Mouse (Mus musculus) intestine, embryonic 14.5 days (tissue): ENCODE measurements around the gene Ces2h. TPM values are rescaled to one million over a fixed set of nuclear protein-coding genes. Genes with fewer than 3 reads are reported as not detected.
"Not testable (repeated sequence)": the region's sequence is repeated elsewhere in the genome, so short reads cannot be mapped to it uniquely, and the experiment has no call there.

Experiments
- ATAC-seq: fragments of 200-750 bp; cut with Nextera tagmentation; replicated peaks from 2 replicates; pipeline ENCODE4 v1.8.0; 2017; ENCODE audit warnings: low read depth, moderate number of reproducible peaks, moderate TSS enrichment, moderate library complexity; ENCODE audit not compliant: low FRiP score, low TSS enrichment
- DNase-seq: peaks from one replicate; pipeline ENCODE4 v3.0.0-alpha.2; 2018; ENCODE audit warnings: low spot score
- H3K27ac ChIP-seq: fragments of 300-500 bp; sonication (generic); 2 replicates; pipeline ENCODE4 v1.5.1; 2014; ENCODE audit warnings: low read depth, mild to moderate bottlenecking, control low read depth
- H3K27me3 ChIP-seq: fragments of 300-500 bp; sonication (generic); replicated peaks from 2 replicates; pipeline ENCODE4 v1.6.1; 2014; ENCODE audit warnings: low read length, control low read depth; ENCODE audit not compliant: control insufficient read depth, insufficient read depth
- H3K36me3 ChIP-seq: fragments of 300-500 bp; sonication (generic); 2 replicates; pipeline ENCODE4 v1.6.1; 2014; ENCODE audit warnings: low read length, control low read depth; ENCODE audit not compliant: control insufficient read depth, insufficient read depth
- H3K4me1 ChIP-seq: fragments of 300-500 bp; sonication (generic); replicated peaks from 2 replicates; pipeline ENCODE4 v1.6.1; 2014; ENCODE audit warnings: low read length, control low read depth, mixed read lengths; ENCODE audit not compliant: control insufficient read depth, insufficient read depth
- H3K4me2 ChIP-seq: fragments of 300-500 bp; sonication (generic); 2 replicates; pipeline ENCODE4 v1.6.1; 2014; ENCODE audit warnings: low read length
- H3K4me3 ChIP-seq: fragments of 300-500 bp; sonication (generic); 2 replicates; pipeline ENCODE4 v1.5.1; 2014; ENCODE audit warnings: low read depth, low read length, control low read depth, mixed read lengths
- H3K9ac ChIP-seq: fragments of 300-500 bp; sonication (generic); 2 replicates; pipeline ENCODE4 v1.6.1; 2014; ENCODE audit warnings: mild to moderate bottlenecking, low read length
- H3K9me3 ChIP-seq: fragments of 300-500 bp; sonication (generic); 2 replicates; pipeline ENCODE4 v1.6.1; 2016; ENCODE audit warnings: low read length, control low read depth; ENCODE audit not compliant: control insufficient read depth
- WGBS: fragments of 180-500 bp; shearing (Covaris S2); extraction: QIAGEN DNeasy Blood & Tissue Kit; methylation state at CpG from one replicate; pipeline ENCODE4 v1.1.7; 2014; 5-methylcytosine and 5-hydroxymethylcytosine counted together
- polyA plus RNA-seq: library from polyadenylated mRNA; unstranded; fragments of >200 nt; fragmentation: Nextera tagmentation; extraction: Ambion mirVana; gene quantifications from 2 replicates; pipeline ENCODE4 v1.2.1, GENCODE M21; 2014

Gene Ces2h
- polyA plus RNA-seq, 1 experiment from 2014 or later: not detected

GRCm38 (mm10) chr8:105060056-105060455, 59.4 kb downstream of the Ces2h start:
- ATAC-seq (no peak), DNase-seq (no peak)
- H3K4me3 ChIP-seq: no peak overlapping the region
- no peak overlapping the region for H3K27ac ChIP-seq
- no peaks in the 10 kb centered on the region for H3K27me3 ChIP-seq
- H3K36me3 ChIP-seq: no peaks in the 10 kb centered on the region
- H3K4me2 ChIP-seq: no peak overlapping the region
- H3K9ac ChIP-seq: no peak overlapping the region
- peaks cover 4% of the 10 kb centered on the region; the same call in 1 of the 2 replicates for H3K9me3 ChIP-seq
- H3K4me1 ChIP-seq: no peaks in the 10 kb centered on the region

- DNase-seq (peak; percentile 68), ATAC-seq (no peak)
- H3K9me3 ChIP-seq: peaks cover 4% of the 10 kb centered on the region; the same call in 1 of the 2 replicates
- no peak overlapping the region for H3K27ac ChIP-seq
- no peak overlapping the region for H3K9ac ChIP-seq
- no peak overlapping the region for H3K4me2 ChIP-seq
- no peaks in the 10 kb centered on the region for H3K4me1 ChIP-seq
- no peaks in the 10 kb centered on the region for H3K36me3 ChIP-seq
- WGBS: 9% methylated on average over 1 of the region's 1 CpGs
- H3K27me3 ChIP-seq: no peaks in the 10 kb centered on the region
- H3K4me3 ChIP-seq: no peak overlapping the region
Measured at GRCm38 (mm10) chr8:105066761-105067160, 66.1 kb downstream of the Ces2h start.

- not testable (repeated sequence) for H3K9me3 ChIP-seq, H3K4me3 ChIP-seq, DNase-seq, H3K4me2 ChIP-seq, H3K36me3 ChIP-seq, H3K9ac ChIP-seq, H3K27ac ChIP-seq, H3K27me3 ChIP-seq, H3K4me1 ChIP-seq, ATAC-seq
- whole genome bisulfite sequencing: 58% methylated on average over 7 of the region's 7 CpGs
Measured at GRCm38 (mm10) chr8:105067905-105068304, 67.3 kb downstream of the Ces2h start.

- DNase-seq (no peak), ATAC-seq (no peak)
- Histone ChIP-seq H3K9ac (no peak overlapping the region), H3K27ac (no peak overlapping the region), H3K9me3 (no peaks in the 10 kb centered on the region), H3K36me3 (no peaks in the 10 kb centered on the region), H3K4me1 (no peaks in the 10 kb centered on the region), H3K4me2 (no peak overlapping the region), H3K27me3 (no peaks in the 10 kb centered on the region), H3K4me3 (no peak overlapping the region)
Measured at GRCm38 (mm10) chr8:105068971-105069370, 68.3 kb downstream of the Ces2h start.

Other genes with a start within 250 kb of the Ces2h start
- 0.09 and 0.27 TPM in 2 replicates for gene Ces2b, start 169.3 kb upstream of the Ces2h start, polyA plus RNA-seq
- gene Ces2c, start 153.8 kb upstream of the Ces2h start, polyA plus RNA-seq: 0.34 and 0.55 TPM in 2 replicates
- gene Ces2e, start 74.6 kb upstream of the Ces2h start, polyA plus RNA-seq: 0.86 and 2.0 TPM in 2 replicates
- not detected in 2 replicates for gene Ces2f, start 53.5 kb upstream of the Ces2h start, polyA plus RNA-seq
- 0.12 and 0.31 TPM in 2 replicates for gene Ces2g, start 39.1 kb upstream of the Ces2h start, polyA plus RNA-seq
- gene Ces3a, start 47.7 kb downstream of the Ces2h start, polyA plus RNA-seq: not detected in 2 replicates
- not detected in 2 replicates for gene Ces3b, start 82.9 kb downstream of the Ces2h start, polyA plus RNA-seq
- gene Ces4a, start 130.9 kb downstream of the Ces2h start, polyA plus RNA-seq: not detected in 2 replicates
- 52.5 and 62.8 TPM in 2 replicates for gene Cbfb, start 169.8 kb downstream of the Ces2h start, polyA plus RNA-seq
- gene D230025D16Rik, start 224.3 kb downstream of the Ces2h start, polyA plus RNA-seq: 29.5 and 29.8 TPM in 2 replicates